Mouse (Mus musculus) T-helper 1 cell (primary cell): ENCODE data around the gene Map3k6.

Experiments used
- in situ Hi-C: fragments of 300-600 bp; cut with MboI, MseI; formaldehyde crosslinking; loops from one replicate; pipeline ENCODE4 v1.15.1; 2025; ENCODE audit warnings: high pct_unique_total_duplicates

Gene Map3k6

DNA sequence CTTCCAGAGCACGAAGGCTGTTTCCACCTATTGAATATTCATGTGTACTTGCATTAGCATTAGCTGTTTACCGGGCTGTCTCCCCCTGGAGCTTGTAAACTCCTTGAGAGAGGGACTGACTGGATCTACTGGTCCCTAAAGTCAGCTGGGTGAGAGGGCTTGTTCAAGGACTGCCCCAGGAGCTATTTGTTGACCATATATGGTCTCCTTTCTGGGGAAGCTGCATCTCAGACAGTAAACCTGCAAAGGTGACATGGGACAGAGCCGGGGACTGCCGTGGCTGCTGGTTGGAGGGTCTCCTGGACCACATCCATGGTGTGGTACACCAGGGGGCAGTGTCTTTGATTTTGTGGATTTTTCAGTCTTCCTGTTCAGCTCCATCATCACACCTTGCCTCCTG lies 42.0 kb downstream of the Map3k6 start:
- in situ Hi-C loops = no loop called here

- in situ Hi-C loops = no loop called here
Observed at GRCm38 (mm10) chr4:133285299-133285698, 44.7 kb downstream of the Map3k6 start.

DNA sequence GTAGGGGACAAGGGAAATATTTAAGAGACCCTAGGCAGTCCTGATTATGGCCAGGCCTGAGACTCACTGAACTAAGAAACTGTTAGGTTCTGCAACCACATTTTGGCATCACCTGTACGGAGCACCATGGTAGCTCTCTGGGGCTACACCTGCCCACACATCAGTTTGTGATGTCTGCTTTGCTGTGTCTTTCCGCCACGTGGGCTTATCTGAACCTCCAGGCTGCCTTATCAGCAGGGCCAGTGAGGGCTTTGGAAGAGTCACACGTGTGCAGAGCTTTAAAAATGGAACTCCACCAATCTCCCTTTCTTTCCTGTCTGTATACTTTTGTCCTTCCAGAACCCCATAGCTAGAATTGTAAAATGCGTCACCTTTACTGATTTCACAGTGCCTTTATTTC lies 45.3 kb downstream of the Map3k6 start:
- in situ Hi-C loops = no loop called here

DNA sequence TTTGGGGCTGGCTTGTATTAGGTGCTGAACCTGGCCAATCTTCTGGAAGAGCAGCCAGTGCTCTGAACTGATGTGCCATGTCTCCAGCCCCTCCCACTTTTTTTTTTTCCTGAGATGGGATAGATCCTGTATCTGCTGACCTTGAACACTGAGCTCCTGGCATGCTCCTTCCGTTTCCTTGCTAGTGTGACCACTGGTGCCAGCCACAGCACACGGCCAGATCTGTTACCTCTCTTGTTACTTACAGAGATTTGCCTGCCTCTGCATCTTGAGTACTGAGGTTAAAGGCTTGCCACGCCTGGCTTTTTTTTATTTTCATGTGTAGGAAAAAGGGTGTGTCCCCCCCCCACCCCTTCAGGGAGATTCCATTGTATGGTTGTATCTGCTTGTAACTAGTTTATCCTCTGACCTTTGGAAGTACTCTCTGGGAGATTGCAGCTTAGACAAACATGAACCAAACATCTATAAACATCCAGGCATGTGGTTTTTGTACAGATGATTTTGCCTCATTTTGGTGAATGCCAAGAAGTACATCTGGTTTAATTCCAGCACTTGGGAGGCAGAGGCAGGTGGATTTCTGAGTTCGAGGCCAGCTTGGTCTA lies 46.0 kb downstream of the Map3k6 start:
- in situ Hi-C loops = no loop called here

GRCm38 (mm10) chr4:133291255-133291654 lies 50.6 kb downstream of the Map3k6 start:
- in situ Hi-C loops = loop anchor here (10.0 kb wide), 1 partner anchor 276 kb away; the partner anchor contains the start of gene Ahdc1

DNA sequence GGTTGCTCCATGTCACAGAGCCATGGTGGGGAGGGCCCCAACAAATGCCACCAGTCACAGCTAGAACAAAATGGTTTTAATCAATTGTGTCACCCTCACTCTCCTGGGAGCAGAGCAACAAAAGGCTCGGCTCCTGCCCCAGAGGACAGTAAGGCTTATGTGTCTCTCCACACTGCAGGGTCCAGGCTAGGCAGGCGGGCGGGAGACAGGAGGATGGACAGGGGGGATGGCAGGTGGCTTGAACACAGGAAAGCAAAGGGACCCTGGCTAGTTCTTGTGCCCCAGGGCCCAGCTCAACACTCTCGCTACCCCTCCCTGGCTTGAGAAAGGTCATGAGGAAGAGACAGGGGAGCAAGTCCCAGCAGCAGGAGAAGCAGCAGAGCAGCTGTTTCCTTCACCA lies 51.8 kb downstream of the Map3k6 start:
- in situ Hi-C loops = loop anchor here (10.0 kb wide), 1 partner anchor 278 kb away; the partner anchor contains the start of gene Ahdc1

- in situ Hi-C loops = loop anchor here (10.0 kb wide), 1 partner anchor 278 kb away; the partner anchor contains the start of gene Ahdc1
Observed at GRCm38 (mm10) chr4:133292901-133293843, 52.6 kb downstream of the Map3k6 start.

DNA sequence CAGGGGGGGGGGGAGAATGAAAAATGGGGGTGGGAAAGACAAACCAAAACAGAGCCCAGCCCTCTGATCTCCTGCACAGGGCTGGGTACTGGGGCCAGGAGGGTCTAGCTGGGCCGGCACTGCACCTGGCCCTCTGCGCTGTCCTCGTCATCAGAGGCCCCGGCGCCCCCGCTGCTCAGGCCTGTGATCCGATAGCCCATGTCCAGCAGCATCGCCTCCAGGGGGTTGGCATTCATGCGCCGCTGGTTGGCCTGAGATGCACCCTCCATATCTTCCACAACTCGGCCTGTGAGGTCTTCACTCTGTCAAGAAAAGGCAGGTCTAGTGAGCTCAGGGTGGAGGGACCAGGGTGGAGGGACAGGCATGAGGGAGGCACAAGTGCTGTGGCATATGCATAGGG lies 53.5 kb downstream of the Map3k6 start:
- in situ Hi-C loops = loop anchor here (10.0 kb wide), 1 partner anchor 279 kb away; the partner anchor contains the start of gene Ahdc1

DNA sequence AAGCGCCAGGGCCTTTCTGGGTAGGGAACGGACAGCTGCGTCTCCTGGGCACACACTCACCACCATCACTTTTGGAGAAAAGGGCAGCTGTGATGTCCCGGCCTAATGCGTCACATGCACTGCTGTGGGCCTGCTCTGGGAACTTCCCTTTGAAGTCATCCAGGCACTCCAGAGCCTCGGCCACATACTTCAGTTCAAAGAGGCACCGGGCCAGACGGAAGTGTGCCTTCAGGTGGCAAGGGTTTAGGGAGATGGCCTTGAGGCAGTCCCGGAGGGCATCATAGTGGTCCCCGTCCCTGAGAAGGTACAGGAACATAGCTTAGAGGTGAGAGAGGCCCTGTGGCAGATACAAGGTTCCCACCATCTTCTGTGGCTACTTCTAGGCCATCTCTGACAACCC lies 56.7 kb downstream of the Map3k6 start:
- in situ Hi-C loops = loop anchor here (5.0 to 10.0 kb wide), 2 partner anchors 85 to 283 kb away; partner anchors contain the start of genes Ahdc1, Cd164l2 and Gpr3

DNA sequence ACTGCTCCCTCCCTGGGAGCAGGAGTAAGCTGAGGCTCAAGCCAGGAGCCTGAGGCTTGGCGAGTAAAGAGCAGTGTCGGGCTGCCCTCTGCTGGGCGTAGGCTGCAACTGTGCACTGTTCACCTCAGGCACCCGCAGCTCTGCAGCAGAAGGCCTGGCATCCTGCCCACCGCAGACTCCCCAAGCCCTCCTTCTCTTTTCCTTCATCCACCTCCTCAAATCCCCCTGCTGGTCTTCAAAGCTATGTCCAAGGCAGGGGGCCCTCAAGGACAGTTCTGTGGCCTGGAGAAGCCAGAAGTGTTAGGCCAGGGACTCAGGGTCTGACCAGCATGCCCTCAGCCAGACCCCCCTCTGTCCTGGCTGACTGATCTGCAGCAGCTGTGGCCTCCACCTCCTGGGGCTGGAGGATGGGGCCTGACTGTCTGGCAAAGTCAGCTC lies 57.2 kb downstream of the Map3k6 start:
- in situ Hi-C loops = loop anchor here (5.0 to 10.0 kb wide), 2 partner anchors 86 to 283 kb away; partner anchors contain the start of genes Ahdc1, Cd164l2 and Gpr3

DNA sequence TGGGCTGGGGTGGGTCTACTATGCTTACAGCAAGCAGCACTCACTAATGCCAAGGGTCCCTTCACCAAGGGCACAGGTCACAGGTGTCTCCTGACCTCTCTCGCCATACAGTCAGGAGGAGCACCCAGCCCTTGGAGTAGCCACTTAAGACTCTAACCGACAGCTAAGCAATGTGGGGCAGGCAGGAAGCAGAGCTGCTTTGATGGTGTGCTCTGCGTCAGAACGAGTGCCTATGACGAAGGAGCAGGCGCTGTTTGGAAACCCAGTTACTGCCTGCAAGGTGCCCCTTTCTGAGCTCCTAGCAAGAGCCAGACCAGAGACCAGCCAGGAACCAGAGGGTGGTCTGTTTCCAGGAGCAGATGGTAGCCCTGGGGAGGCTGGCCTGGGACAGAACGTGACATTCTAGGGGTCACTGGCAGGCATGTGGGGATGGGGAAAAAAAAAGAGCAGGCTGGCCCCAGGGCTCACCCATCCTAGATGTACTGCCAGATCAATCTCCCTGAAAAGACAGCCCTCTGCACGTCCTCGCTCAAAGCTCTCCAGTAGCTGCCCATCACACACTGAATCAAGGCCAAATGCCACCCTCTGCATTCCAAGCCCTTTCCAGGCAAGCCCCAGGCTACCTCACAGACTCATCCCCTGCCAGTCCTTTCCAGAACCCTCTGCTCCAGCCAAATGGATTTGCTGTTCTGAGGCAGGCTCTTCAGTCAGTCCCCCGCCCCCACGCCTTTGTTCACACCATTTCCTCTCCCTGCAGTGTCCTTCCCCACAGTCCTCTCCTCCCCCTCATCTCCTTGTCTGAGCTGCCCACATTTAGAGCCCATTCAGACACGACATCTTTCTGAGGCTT lies 58.1 kb downstream of the Map3k6 start:
- in situ Hi-C loops = loop anchor here (5.0 to 10.0 kb wide), 2 partner anchors 86 to 284 kb away; partner anchors contain the start of genes Ahdc1, Cd164l2 and Gpr3

GRCm38 (mm10) chr4:133299701-133300100 lies 59.1 kb downstream of the Map3k6 start:
- in situ Hi-C loops = loop anchor here (5.0 to 10.0 kb wide), 2 partner anchors 87 to 285 kb away; partner anchors contain the start of genes Ahdc1, Cd164l2 and Gpr3

DNA sequence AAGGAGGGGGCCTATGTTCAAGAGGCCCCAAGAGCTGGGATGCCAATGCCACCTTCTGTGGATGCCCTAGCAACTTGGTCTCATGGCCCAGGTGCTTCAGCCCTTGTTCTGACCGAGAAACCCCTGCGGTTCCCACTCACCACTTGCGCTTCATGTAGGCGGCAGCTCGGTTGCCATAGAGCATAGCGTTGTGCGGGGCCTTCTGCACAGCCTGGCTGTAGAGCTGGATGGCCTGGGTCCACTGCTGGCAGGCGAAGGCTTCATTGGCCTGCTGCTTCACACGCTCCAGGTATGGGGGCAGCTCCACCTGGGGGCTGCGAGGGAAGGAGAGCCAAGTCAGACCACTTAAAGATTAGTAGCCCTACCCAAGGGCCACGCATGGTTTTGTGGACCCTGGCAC lies 59.8 kb downstream of the Map3k6 start:
- in situ Hi-C loops = no loop called here

DNA sequence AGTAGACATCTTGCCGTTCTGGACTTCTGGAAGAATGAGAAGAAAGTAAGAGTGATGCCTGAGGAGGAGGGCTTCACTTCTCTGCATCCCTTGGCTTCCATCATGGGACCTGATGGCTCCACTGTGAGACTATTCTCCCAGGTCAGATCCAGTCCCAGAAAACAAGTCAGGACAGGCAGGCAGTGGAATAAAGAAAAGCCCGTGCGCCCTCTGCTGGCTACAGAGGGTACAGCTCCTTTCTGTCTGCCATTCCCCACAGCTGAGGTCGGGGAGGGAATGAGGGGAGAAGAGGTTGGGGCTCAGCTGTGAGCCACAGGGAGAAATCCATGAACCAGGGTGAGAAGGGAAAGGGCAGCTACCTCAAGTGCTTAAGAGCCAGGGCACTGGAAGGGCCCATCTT lies 61.2 kb downstream of the Map3k6 start:
- in situ Hi-C loops = no loop called here
